Mouse (Mus musculus): ENCODE data around the gene Gpx3. TPM values are rescaled to one million over a fixed set of nuclear protein-coding genes. Genes with fewer than 3 reads are reported as not detected.
"Not testable (repeated sequence)": the region's sequence is repeated elsewhere in the genome, so short reads cannot be mapped to it uniquely, and the experiment has no call there.

Gpx3 gene
- polyA plus RNA-seq, 1 experiment from 2014 or later, result 72.8 TPM

GRCm38 (mm10) chr11:54957708-54958107, 55.5 kb downstream of the Gpx3 start:
- WGBS, result 96% methylated on average over 3 of the region's 3 CpGs
- H3K9me3 ChIP-seq; H3K36me3 ChIP-seq (replicated peaks); H3K4me3 ChIP-seq; H3K27me3 ChIP-seq (replicated peaks; ENCODE audit: low read depth, poor library complexity, severe bottlenecking); H3K27ac ChIP-seq (replicated peaks); DNase-seq (ENCODE audit: low spot score): not testable (repeated sequence)
- peaks cover 29% of the 10 kb centered on the region for H3K4me1 ChIP-seq

- no peaks in the 10 kb centered on the region for H3K9me3 ChIP-seq
- H3K4me3 ChIP-seq, result no peak overlapping the region
- no peak overlapping the region for H3K27ac ChIP-seq (replicated peaks)
- H3K4me1 ChIP-seq, result peaks cover 34% of the 10 kb centered on the region
- no peaks in the 10 kb centered on the region for H3K27me3 ChIP-seq (replicated peaks; ENCODE audit: low read depth, poor library complexity, severe bottlenecking)
- 62% methylated on average over 3 of the region's 3 CpGs for WGBS
- H3K36me3 ChIP-seq (replicated peaks), result no peaks in the 10 kb centered on the region
- DNase-seq (ENCODE audit: low spot score), result no peak
Measured at GRCm38 (mm10) chr11:54958571-54959073, 56.4 kb downstream of the Gpx3 start.

Other genes with a start within 250 kb of the Gpx3 start
- 144 and 160 TPM in 2 replicates for gene Cdc42se2, start 114.8 kb upstream of the Gpx3 start, polyA plus RNA-seq (2016; fragmentation: Nextera tagmentation; extraction: Ambion mirVana)
- 6.7 and 6.9 TPM in 2 replicates for gene Lyrm7, start 41.5 kb upstream of the Gpx3 start, polyA plus RNA-seq (2016; fragmentation: Nextera tagmentation; extraction: Ambion mirVana)
- 643 and 644 TPM in 2 replicates for gene Hint1, start 36.1 kb upstream of the Gpx3 start, polyA plus RNA-seq (2016; fragmentation: Nextera tagmentation; extraction: Ambion mirVana)
- gene Tnip1, start 60.5 kb downstream of the Gpx3 start, polyA plus RNA-seq (2016; fragmentation: Nextera tagmentation; extraction: Ambion mirVana), result 11.7 and 11.9 TPM in 2 replicates
- 56.5 and 66.7 TPM in 2 replicates for gene Anxa6, start 131.0 kb downstream of the Gpx3 start, polyA plus RNA-seq (2016; fragmentation: Nextera tagmentation; extraction: Ambion mirVana)
- gene Ccdc69, start 175.7 kb downstream of the Gpx3 start, polyA plus RNA-seq (2016; fragmentation: Nextera tagmentation; extraction: Ambion mirVana), result 0.47 and 0.49 TPM in 2 replicates
- gene Gm2a, start 195.7 kb downstream of the Gpx3 start, polyA plus RNA-seq (2016; fragmentation: Nextera tagmentation; extraction: Ambion mirVana), result 7.2 and 7.3 TPM in 2 replicates
- not detected in 2 replicates for gene Slc36a3, start 249.3 kb downstream of the Gpx3 start, polyA plus RNA-seq (2016; fragmentation: Nextera tagmentation; extraction: Ambion mirVana)

All from embryonic facial prominence, embryonic 10.5 days (tissue).